Mouse (Mus musculus) forebrain, embryonic 13.5 days (tissue): Measurements from ENCODE around the gene Dnmt1. TPM values are rescaled to one million over a fixed set of nuclear protein-coding genes. Genes with fewer than 3 reads are reported as not detected.

Source experiments
- ATAC-seq: fragments of 200-750 bp; cut with Nextera tagmentation; 2 replicates; pipeline ENCODE4 v1.8.0; 2017
- H3K27ac ChIP-seq: fragments of 300-500 bp; sonication (generic); 2 replicates; pipeline ENCODE4 v1.5.1; 2015; ENCODE audit warnings: inconsistent platforms, mild to moderate bottlenecking, moderate library complexity
- H3K27me3 ChIP-seq: fragments of 300-500 bp; sonication (generic); 2 replicates; pipeline ENCODE4 v1.6.1; 2015; ENCODE audit warnings: mild to moderate bottlenecking, inconsistent platforms
- H3K36me3 ChIP-seq: fragments of 300-500 bp; sonication (generic); 2 replicates; pipeline ENCODE4 v1.6.1; 2015; ENCODE audit warnings: mild to moderate bottlenecking, inconsistent platforms; ENCODE audit not compliant: poor library complexity, severe bottlenecking
- H3K4me1 ChIP-seq: fragments of 300-500 bp; sonication (generic); 2 replicates; pipeline ENCODE4 v1.6.1; 2015; ENCODE audit warnings: inconsistent platforms
- H3K4me2 ChIP-seq: fragments of 300-500 bp; sonication (generic); 2 replicates; pipeline ENCODE4 v1.6.1; 2015; ENCODE audit warnings: inconsistent platforms, mild to moderate bottlenecking, moderate library complexity
- H3K4me3 ChIP-seq: fragments of 300-500 bp; sonication (generic); 2 replicates; pipeline ENCODE4 v1.5.1; 2015; ENCODE audit warnings: mild to moderate bottlenecking, inconsistent platforms
- H3K9ac ChIP-seq: fragments of 300-500 bp; sonication (generic); 2 replicates; pipeline ENCODE4 v1.6.1; 2015; ENCODE audit warnings: mild to moderate bottlenecking, inconsistent platforms
- H3K9me3 ChIP-seq: fragments of 300-500 bp; sonication (generic); replicated peaks from 2 replicates; pipeline ENCODE4 v1.6.1; 2016; ENCODE audit warnings: inconsistent platforms
- WGBS: fragments of 180-500 bp; shearing (Covaris S2); methylation state at CpG from one replicate; pipeline ENCODE4 v1.1.7; 2015; 5-methylcytosine and 5-hydroxymethylcytosine counted together
- microRNA-seq: library from miRNA; unstranded; fragments of <30 nt; microRNA quantifications from one replicate; pipeline ENCODE4, GENCODE M21; 2016
- polyA plus RNA-seq: library from polyadenylated mRNA; unstranded; fragments of >200 nt; fragmentation: Nextera tagmentation; extraction: Ambion mirVana; gene quantifications from 2 replicates; pipeline ENCODE4 v1.2.1, GENCODE M21; 2015

The Dnmt1 gene
- polyA plus RNA-seq, 1 experiment from 2014 or later, result 92.4 TPM

- Histone ChIP-seq H3K4me1 (peaks cover 4% of the 10 kb centered on the region; the same call in 1 of the 2 replicates), H3K27ac (no peak overlapping the region), H3K27me3 (peaks cover 31% of the 10 kb centered on the region), H3K4me2 (no peak overlapping the region), H3K9me3 (no peaks in the 10 kb centered on the region), H3K36me3 (no peaks in the 10 kb centered on the region), H3K9ac (no peak overlapping the region), H3K4me3 (no peak overlapping the region)
- WGBS, result 83% methylated on average over 12 of the region's 12 CpGs
- no peak for ATAC-seq
Observed at GRCm38 (mm10) chr9:20873521-20873920, 86.2 kb downstream of the Dnmt1 start.

GRCm38 (mm10) chr9:20872991-20873390 lies 86.7 kb downstream of the Dnmt1 start:
- H3K27ac ChIP-seq, result no peak overlapping the region
- H3K4me3 ChIP-seq, result no peak overlapping the region
- H3K4me2 ChIP-seq, result no peak overlapping the region
- no peaks in the 10 kb centered on the region for H3K9me3 ChIP-seq
- H3K4me1 ChIP-seq, result peaks cover 4% of the 10 kb centered on the region; the same call in 1 of the 2 replicates
- H3K36me3 ChIP-seq, result no peaks in the 10 kb centered on the region
- no peak overlapping the region for H3K9ac ChIP-seq
- ATAC-seq, result no peak
- peaks cover 37% of the 10 kb centered on the region for H3K27me3 ChIP-seq
- WGBS, result 93% methylated on average over 10 of the region's 10 CpGs

- H3K4me3 ChIP-seq, result no peak overlapping the region
- no peaks in the 10 kb centered on the region for H3K36me3 ChIP-seq
- H3K27me3 ChIP-seq, result peaks cover 59% of the 10 kb centered on the region
- 72% methylated on average over 12 of the region's 12 CpGs for WGBS
- no peak for ATAC-seq
- no peaks in the 10 kb centered on the region for H3K9me3 ChIP-seq
- H3K9ac ChIP-seq, result no peak overlapping the region
- H3K27ac ChIP-seq, result no peak overlapping the region
- no peak overlapping the region for H3K4me2 ChIP-seq
- H3K4me1 ChIP-seq, result no peaks in the 10 kb centered on the region
Observed at GRCm38 (mm10) chr9:20870211-20871173, 89.2 kb downstream of the Dnmt1 start.

- Histone ChIP-seq H3K27me3 (peaks cover 59% of the 10 kb centered on the region), H3K4me2 (peak overlapping the region; percentile 45), H3K9ac (no peak overlapping the region), H3K36me3 (no peaks in the 10 kb centered on the region), H3K4me3 (no peak overlapping the region), H3K9me3 (no peaks in the 10 kb centered on the region), H3K4me1 (no peaks in the 10 kb centered on the region), H3K27ac (no peak overlapping the region)
- 8% methylated on average over 19 of the region's 19 CpGs for WGBS
- no peak for ATAC-seq
Observed at GRCm38 (mm10) chr9:20869246-20869645, 90.4 kb downstream of the Dnmt1 start.

- Histone ChIP-seq H3K27me3 (peaks cover 59% of the 10 kb centered on the region), H3K9ac (no peak within 1 kb of the TSS), H3K4me3 (peak within 1 kb of the TSS; percentile 24), H3K4me2 (peak within 1 kb of the TSS; percentile 45), H3K27ac (no peak within 1 kb of the TSS), H3K36me3 (no peaks in the 10 kb centered on the region), H3K9me3 (no peaks in the 10 kb centered on the region), H3K4me1 (no peaks in the 10 kb centered on the region)
- 12% methylated on average over 49 of the region's 53 CpGs for WGBS
- ATAC-seq, result no peak
Observed at GRCm38 (mm10) chr9:20868448-20869001, 91.2 kb downstream of the Dnmt1 start, which contains the start of gene A230050P20Rik. Gene A230050P20Rik (plus strand): TSS chr9:20868642.

GRCm38 (mm10) chr9:20866879-20867278 lies 92.8 kb downstream of the Dnmt1 start:
- H3K4me2 ChIP-seq, result no peak overlapping the region
- no peak overlapping the region for H3K27ac ChIP-seq
- 58% methylated on average over 3 of the region's 3 CpGs for WGBS
- H3K36me3 ChIP-seq, result no peaks in the 10 kb centered on the region
- H3K9ac ChIP-seq, result no peak overlapping the region
- peaks cover 57% of the 10 kb centered on the region for H3K27me3 ChIP-seq
- H3K4me1 ChIP-seq, result no peaks in the 10 kb centered on the region
- H3K9me3 ChIP-seq, result no peaks in the 10 kb centered on the region
- no peak for ATAC-seq
- no peak overlapping the region for H3K4me3 ChIP-seq

GRCm38 (mm10) chr9:20862225-20862624 lies 97.5 kb downstream of the Dnmt1 start:
- Histone ChIP-seq H3K4me2 (no peak overlapping the region), H3K4me1 (no peaks in the 10 kb centered on the region), H3K27ac (no peak overlapping the region), H3K9me3 (no peaks in the 10 kb centered on the region), H3K36me3 (no peaks in the 10 kb centered on the region), H3K27me3 (peaks cover 27% of the 10 kb centered on the region), H3K4me3 (no peak overlapping the region), H3K9ac (no peak overlapping the region)
- ATAC-seq, result no peak
- 56% methylated on average over 4 of the region's 4 CpGs for WGBS

- Histone ChIP-seq H3K9me3 (no peaks in the 10 kb centered on the region), H3K27ac (no peak overlapping the region), H3K4me3 (no peak overlapping the region), H3K36me3 (no peaks in the 10 kb centered on the region), H3K9ac (no peak overlapping the region), H3K4me2 (no peak overlapping the region), H3K27me3 (peaks cover 23% of the 10 kb centered on the region; the same call in 1 of the 2 replicates), H3K4me1 (no peaks in the 10 kb centered on the region)
- 12% methylated on average over 4 of the region's 4 CpGs for WGBS
- ATAC-seq, result no peak
Observed at GRCm38 (mm10) chr9:20861821-20862220, 97.9 kb downstream of the Dnmt1 start.

GRCm38 (mm10) chr9:20859926-20860325 lies 99.8 kb downstream of the Dnmt1 start:
- no peak for ATAC-seq
- 55% methylated on average over 6 of the region's 6 CpGs for WGBS
- H3K27ac ChIP-seq, result no peak overlapping the region
- no peaks in the 10 kb centered on the region for H3K36me3 ChIP-seq
- no peak overlapping the region for H3K4me2 ChIP-seq
- H3K4me1 ChIP-seq, result no peaks in the 10 kb centered on the region
- H3K9ac ChIP-seq, result no peak overlapping the region
- H3K27me3 ChIP-seq, result peaks cover 12% of the 10 kb centered on the region; the same call in 1 of the 2 replicates
- H3K9me3 ChIP-seq, result no peaks in the 10 kb centered on the region
- no peak overlapping the region for H3K4me3 ChIP-seq

Small RNA genes lying within 50 kb of the gene (microRNA-seq; reads per million reads assigned to microRNA genes)
- not detected for gene Mir7081

Other genes with a start within 250 kb of the Dnmt1 start
- gene Olfm2, start 213.5 kb downstream of the Dnmt1 start, polyA plus RNA-seq, result 52.6 and 68.1 TPM in 2 replicates
- gene Col5a3, start 144.8 kb downstream of the Dnmt1 start, polyA plus RNA-seq, result 0.11 and 0.15 TPM in 2 replicates
- not detected in 2 replicates for gene Rdh8, start 141.4 kb downstream of the Dnmt1 start, polyA plus RNA-seq
- 1.1 and 1.2 TPM in 2 replicates for gene A230050P20Rik, start 91.2 kb downstream of the Dnmt1 start, polyA plus RNA-seq
- 8.5 and 11.1 TPM in 2 replicates for gene Angptl6, start 80.2 kb downstream of the Dnmt1 start, polyA plus RNA-seq
- 57.7 and 65.2 TPM in 2 replicates for gene Ppan, start 71.7 kb downstream of the Dnmt1 start, polyA plus RNA-seq
- 327 and 332 TPM in 2 replicates for gene Eif3g, start 61.3 kb downstream of the Dnmt1 start, polyA plus RNA-seq
- gene S1pr2, start 16.9 kb upstream of the Dnmt1 start, polyA plus RNA-seq, result 6.8 and 10.3 TPM in 2 replicates
- 115 and 124 TPM in 2 replicates for gene Mrpl4, start 42.9 kb upstream of the Dnmt1 start, polyA plus RNA-seq
- 2.4 and 2.8 TPM in 2 replicates for gene Icam1, start 56.1 kb upstream of the Dnmt1 start, polyA plus RNA-seq
- 0.17 and 0.37 TPM in 2 replicates for gene Icam4, start 69.5 kb upstream of the Dnmt1 start, polyA plus RNA-seq
- gene Icam5, start 72.2 kb upstream of the Dnmt1 start, polyA plus RNA-seq, result 0.19 and 0.45 TPM in 2 replicates
- 0.81 and 2.2 TPM in 2 replicates for gene Zglp1, start 107.2 kb upstream of the Dnmt1 start, polyA plus RNA-seq
- 0.78 and 1.2 TPM in 2 replicates for gene Gm49373, start 113.2 kb upstream of the Dnmt1 start, polyA plus RNA-seq
- 46.0 and 51.9 TPM in 2 replicates for gene Fdx1l, start 113.7 kb upstream of the Dnmt1 start, polyA plus RNA-seq
- gene Gm38431, start 132.1 kb upstream of the Dnmt1 start, polyA plus RNA-seq, result 1.5 and 2.1 TPM in 2 replicates
- 41.0 and 47.5 TPM in 2 replicates for gene Raver1, start 132.1 kb upstream of the Dnmt1 start, polyA plus RNA-seq
- gene Tyk2, start 171.4 kb upstream of the Dnmt1 start, polyA plus RNA-seq, result 9.1 and 11.3 TPM in 2 replicates
- gene Cdc37, start 190.1 kb upstream of the Dnmt1 start, polyA plus RNA-seq, result 229 and 232 TPM in 2 replicates
- 15.7 TPM in 2 replicates for gene Pde4a, start 205.8 kb upstream of the Dnmt1 start, polyA plus RNA-seq